Mouse (Mus musculus): ENCODE measurements around the gene Cdk6.

The Cdk6 gene

GRCm38 (mm10) chr5:3546226-3546625, 204.9 kb downstream of the Cdk6 start:
- no peak for DNase-seq (ENCODE audit: low read depth, low spot score)

- no peak for DNase-seq (ENCODE audit: low read depth, low spot score)
These were observed 210.2 kb downstream of the Cdk6 start for GRCm38 (mm10) chr5:3551481-3551880.

- no peak for DNase-seq (ENCODE audit: low read depth, low spot score)
These were observed 212.9 kb downstream of the Cdk6 start for GRCm38 (mm10) chr5:3554198-3554597.

GRCm38 (mm10) chr5:3571266-3571665, 230.0 kb downstream of the Cdk6 start, which contains the start of gene 1700109H08Rik:
Gene 1700109H08Rik, plus strand, starts transcription at chr5:3571566.
- no peak for DNase-seq (ENCODE audit: low read depth, low spot score)

- DNase-seq (ENCODE audit: low read depth, low spot score) = no peak
These were observed 233.5 kb downstream of the Cdk6 start for GRCm38 (mm10) chr5:3574825-3575224.

GRCm38 (mm10) chr5:3577939-3578338, 236.7 kb downstream of the Cdk6 start:
- DNase-seq (ENCODE audit: low read depth, low spot score) = no peak

- no peak for DNase-seq (ENCODE audit: low read depth, low spot score)
These were observed 237.8 kb downstream of the Cdk6 start for GRCm38 (mm10) chr5:3579066-3579465.
